Mouse (Mus musculus) adipose tissue, adult 10 weeks (tissue): ENCODE data around the gene Calm3. TPM values are rescaled to one million over a fixed set of nuclear protein-coding genes. Genes with fewer than 3 reads are reported as not detected.

Experiments used
- polyA plus RNA-seq: library from polyadenylated mRNA; stranded (reverse); fragments of 350-450 nt; fragmentation: Illumina TruSeq; extraction: RNeasy Lipid Tissue Mini Kit (QIAGEN cat#74804); gene quantifications from one replicate; pipeline ENCODE4 v1.2.3, GENCODE M21; 2014; ENCODE audit warnings: low read depth, low replicate concordance

Calm3 gene
- polyA plus RNA-seq, result 128 TPM

DNA sequence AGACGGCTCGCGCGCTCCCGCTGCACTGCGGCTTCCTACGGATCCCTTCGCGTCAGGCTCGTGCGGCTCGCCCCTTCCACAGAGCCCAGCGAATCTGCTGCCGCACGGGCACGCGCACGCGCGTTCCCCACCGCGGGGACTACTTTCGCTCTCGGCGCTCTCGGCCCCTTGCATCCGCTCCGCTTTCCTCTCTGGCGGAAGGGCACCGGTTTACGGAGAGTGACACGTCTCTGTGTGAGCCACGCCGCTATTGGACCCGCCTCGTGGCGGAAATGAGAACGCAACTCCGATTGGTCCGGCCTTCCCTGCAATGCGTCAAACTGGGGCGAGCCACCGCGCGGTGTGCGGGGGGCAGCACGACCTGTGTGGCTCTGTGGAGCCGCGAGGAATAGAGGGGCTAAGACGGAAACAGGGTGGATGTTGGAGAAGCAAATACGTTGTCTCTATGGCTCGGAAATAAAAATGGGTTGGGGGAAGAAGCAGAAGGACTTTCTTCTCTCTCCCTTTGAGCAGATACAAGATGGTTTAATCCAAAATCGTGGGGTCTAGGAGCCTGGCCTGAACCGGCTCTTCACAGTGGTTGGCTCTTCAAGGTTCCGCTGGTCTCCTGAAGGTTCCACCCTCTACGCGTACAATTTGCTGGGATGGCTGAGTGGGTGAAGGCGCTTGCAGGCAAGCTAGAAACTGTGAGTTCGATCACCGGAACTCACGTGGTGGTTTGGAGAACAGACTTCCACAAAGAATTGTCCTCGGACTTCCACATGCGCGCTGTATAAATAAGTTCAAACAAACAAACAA, at the start of gene Calm3:
Gene Calm3 (minus strand): TSS at position 78 of the 798 bp plus-strand sequence.

DNA sequence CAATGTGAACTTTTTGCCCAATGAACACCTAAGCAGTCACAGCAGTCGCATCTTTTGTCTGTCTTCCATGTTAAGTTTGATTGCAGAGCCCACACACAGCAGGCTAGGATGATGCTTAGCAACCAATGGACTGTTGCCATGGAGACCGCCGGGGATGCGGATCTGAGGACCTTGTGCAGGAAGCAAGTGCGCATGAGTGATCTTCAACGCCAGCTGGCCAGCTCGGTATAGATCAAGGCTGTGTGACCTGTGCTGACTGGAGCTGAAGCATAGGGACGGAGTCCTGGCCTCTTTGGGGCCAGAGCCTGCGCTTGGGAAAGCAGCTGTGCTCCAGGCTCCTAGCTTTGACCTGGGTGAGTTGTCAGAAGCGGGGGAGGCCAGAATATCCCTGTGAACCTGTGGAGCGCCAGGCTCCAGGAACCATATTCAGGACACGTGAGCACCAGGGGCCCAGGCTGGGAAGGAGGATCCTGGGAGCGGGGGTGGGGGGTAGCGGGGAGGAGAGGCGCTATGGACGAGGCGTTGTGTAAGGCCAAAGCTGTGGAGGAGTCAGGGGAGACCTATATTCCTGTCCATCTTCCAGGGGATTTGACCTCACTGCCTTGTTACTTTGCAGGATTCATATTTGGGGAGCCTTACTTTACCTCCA, 35.7 kb upstream of the Calm3 start, which contains the start of gene Pnmal1:
Gene Pnmal1 (plus strand): TSS at position 141 of the 649 bp plus-strand sequence.

DNA sequence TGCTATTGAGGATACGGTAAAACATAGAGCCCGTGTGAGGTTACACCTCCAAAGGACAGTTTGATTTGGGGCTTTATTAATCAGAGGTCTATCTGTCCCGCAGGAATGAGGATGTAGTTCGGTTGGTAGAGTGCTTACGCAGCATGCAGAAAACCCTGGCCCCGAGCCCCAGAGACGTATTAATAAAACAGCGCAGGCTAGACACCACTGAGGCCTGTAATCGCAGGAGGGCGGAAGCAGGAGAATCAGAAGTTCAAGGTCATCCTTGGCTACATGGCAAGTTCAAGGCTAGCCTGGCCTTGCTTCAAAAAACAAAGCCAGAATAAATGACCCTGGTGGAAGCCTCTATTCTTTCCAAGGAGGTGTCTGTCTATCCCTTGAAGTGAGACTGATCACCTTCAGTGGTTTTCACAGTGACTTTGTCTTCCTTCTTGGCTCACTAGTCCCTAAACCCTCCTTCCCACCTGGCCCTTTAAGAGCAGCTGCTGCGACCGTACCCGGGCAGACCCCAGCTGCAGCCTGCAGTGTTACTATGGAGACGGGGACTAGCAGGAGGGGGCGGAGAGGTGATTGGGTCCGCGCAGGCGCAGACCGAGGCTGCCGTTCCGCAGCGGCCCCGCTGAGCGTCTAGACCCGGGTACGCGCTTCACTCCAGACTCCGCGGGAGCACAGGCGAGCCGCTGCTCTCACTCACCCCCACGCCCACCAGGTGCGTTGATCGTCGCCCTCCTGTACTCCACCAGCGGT, 20.3 kb upstream of the Calm3 start, which contains the start of gene Pnmal2:
Gene Pnmal2 (plus strand): TSS at position 622 of the 747 bp plus-strand sequence.

DNA sequence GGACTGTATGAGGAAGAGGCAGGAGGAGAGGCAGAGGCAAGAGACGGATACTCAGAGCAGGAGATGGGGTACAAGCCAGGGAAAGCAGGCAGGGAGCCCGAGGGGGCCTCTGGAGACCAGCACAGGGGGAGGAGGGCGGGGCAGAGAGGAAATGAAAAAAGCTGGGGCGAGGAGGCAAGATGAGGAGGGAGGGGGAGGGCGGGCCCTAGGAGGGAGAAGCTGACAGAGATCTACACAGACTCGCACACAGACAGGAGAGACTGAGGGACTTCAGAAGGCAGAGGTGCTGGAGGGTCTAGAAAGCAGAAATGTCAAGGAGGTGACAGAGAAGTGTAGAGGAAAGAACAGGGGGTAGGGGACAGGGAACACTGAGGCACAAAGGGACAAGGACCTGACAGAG, 17.6 kb downstream of the Calm3 start, which contains the start of gene Ptgir:
Gene Ptgir (plus strand): TSS at position 210 of the 400 bp plus-strand sequence.

DNA sequence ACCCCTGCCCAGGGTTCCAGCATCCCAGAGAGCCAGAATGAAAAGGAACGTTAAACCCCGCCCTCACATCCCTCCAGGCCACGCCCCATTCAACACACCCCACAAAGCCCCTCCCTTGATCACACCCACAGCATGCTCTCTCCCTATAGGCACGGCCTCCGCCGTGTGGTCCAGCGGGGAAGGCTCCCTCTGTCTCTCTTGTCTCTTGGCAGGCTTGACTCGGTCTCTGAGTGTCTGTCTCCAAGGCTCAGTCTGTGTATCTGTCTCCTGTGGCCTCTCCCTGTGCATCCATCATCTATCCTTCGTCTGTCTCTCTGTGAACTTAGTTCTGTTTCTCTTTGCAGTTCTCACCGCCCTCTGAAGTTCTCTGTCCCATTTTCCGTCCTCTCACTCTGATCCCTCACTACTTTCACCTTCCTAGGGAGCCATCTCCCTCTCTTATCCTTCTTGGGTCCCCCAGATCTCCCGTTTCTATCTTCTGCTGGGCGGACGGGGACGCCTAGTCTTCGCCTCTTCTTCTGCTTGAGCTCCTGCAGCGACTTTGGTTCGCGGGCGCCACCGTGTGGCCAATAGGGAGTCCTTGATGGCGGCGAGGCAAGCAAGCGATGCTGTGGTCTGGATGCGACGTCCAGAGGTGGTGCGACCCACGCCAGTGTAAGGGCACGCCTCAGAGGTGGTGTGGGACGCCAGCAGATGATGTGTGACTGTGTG, 32.1 kb downstream of the Calm3 start, which contains the start of gene Gng8:
Gene Gng8 (plus strand): TSS at position 146 of the 711 bp plus-strand sequence.

DNA sequence AGATGAGACGGTGACA, 48.8 kb downstream of the Calm3 start, which contains the start of gene Dact3:
Gene Dact3 (plus strand): TSS at position 8 of the 16 bp plus-strand sequence.

Other genes with a start within 250 kb of the Calm3 start
- not detected for gene Ceacam15, start 248.4 kb downstream of the Calm3 start, polyA plus RNA-seq
- gene Ceacam9, start 202.2 kb downstream of the Calm3 start, polyA plus RNA-seq, result 0.30 TPM
- 156 TPM for gene Ap2s1, start 185.7 kb downstream of the Calm3 start, polyA plus RNA-seq
- gene Slc1a5, start 142.8 kb downstream of the Calm3 start, polyA plus RNA-seq, result 638 TPM
- gene Strn4, start 108.2 kb downstream of the Calm3 start, polyA plus RNA-seq, result 61.2 TPM
- gene Fkrp, start 107.4 kb downstream of the Calm3 start, polyA plus RNA-seq, result 19.1 TPM
- 22.1 TPM for gene Prkd2, start 81.2 kb downstream of the Calm3 start, polyA plus RNA-seq
- 5.9 TPM for gene Dact3, start 48.8 kb downstream of the Calm3 start, polyA plus RNA-seq
- gene Gng8, start 32.3 kb downstream of the Calm3 start, polyA plus RNA-seq, result 4.3 TPM
- gene Ptgir, start 17.6 kb downstream of the Calm3 start, polyA plus RNA-seq, result 2.4 TPM
- 3.2 TPM for gene Pnmal2, start 20.6 kb upstream of the Calm3 start, polyA plus RNA-seq
- gene Pnmal1, start 35.6 kb upstream of the Calm3 start, polyA plus RNA-seq, result 0.19 TPM
- 0.16 TPM for gene Gm42372, start 59.0 kb upstream of the Calm3 start, polyA plus RNA-seq
- gene Ccdc8, start 68.6 kb upstream of the Calm3 start, polyA plus RNA-seq, result 3.5 TPM
- gene Ppp5c, start 103.8 kb upstream of the Calm3 start, polyA plus RNA-seq, result 49.6 TPM
- 3.4 TPM for gene Hif3a, start 138.3 kb upstream of the Calm3 start, polyA plus RNA-seq
- gene Psg16, start 149.9 kb upstream of the Calm3 start, polyA plus RNA-seq, result 0.20 TPM
- gene Ceacam3, start 226.2 kb upstream of the Calm3 start, polyA plus RNA-seq, result not detected